Comparison of ENCODE assay signal across 16 mouse cellular contexts in the genomic region with DNA sequence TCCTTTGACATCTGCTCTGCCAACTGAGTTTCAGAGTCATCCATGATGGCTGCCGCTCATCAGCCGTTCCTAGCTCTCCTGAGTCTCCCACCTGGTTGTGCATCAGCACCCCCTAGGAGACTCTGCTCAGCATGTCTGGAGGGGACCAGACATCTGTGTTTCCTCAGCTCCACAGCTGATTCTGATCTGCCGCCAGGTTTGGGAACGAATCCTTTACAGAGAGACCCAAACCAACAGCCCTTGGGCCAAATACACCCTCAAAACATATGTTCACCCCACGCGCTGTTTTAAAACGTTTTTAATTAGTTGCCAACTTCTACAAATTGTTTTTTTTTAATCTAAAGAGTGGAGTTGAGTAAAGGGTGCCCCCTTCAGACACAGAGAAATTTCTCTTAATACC. TPM values are rescaled to one million over a fixed set of nuclear protein-coding genes. Genes with fewer than 3 reads are reported as not detected.
DNase-seq lines count a peak whose midpoint lies in the region; ATAC-seq and TF ChIP-seq lines count a peak whose summit lies in the region.
"Had no signal": no experiment of that assay in that cellular context is flagged by ENCODE, and none has a peak within 500 bp of the region (broad histone marks: within the 10 kb centered on the region; RNA-seq: fewer than 3 reads in every experiment).

No protein-coding gene starts in this region.

- no peak overlapping the region for H3K9ac ChIP-seq in forebrain, embryonic 13.5 days
- no peak overlapping the region for H3K9ac ChIP-seq in forebrain, embryonic 12.5 days
- no peak overlapping the region for H3K9ac ChIP-seq in hindbrain, embryonic 13.5 days
- H3K9ac ChIP-seq: heart, embryonic 12.5 days; limb, embryonic 15.5 days had no signal

- H3K4me3 ChIP-seq in forebrain, embryonic 13.5 days, result no peak overlapping the region
- no peak overlapping the region for H3K4me3 ChIP-seq in forebrain, embryonic 12.5 days (replicated peaks)
- H3K4me3 ChIP-seq in left cerebral cortex, adult 2 months, result no peak overlapping the region
- H3K4me3 ChIP-seq in hindbrain, embryonic 13.5 days, result no peak overlapping the region
- H3K4me3 ChIP-seq: heart, embryonic 12.5 days; hindbrain, embryonic 10.5 days; limb, embryonic 15.5 days had no signal

- H3K27me3 ChIP-seq in forebrain, embryonic 13.5 days, result no peaks in the 10 kb centered on the region
- no peaks in the 10 kb centered on the region for H3K27me3 ChIP-seq in forebrain, embryonic 12.5 days
- H3K27me3 ChIP-seq in hindbrain, embryonic 13.5 days, result no peaks in the 10 kb centered on the region
- H3K27me3 ChIP-seq: heart, embryonic 12.5 days; limb, embryonic 15.5 days had no signal

- peak; percentile 27 for TF ChIP-seq CTCF in left cerebral cortex, adult 2 months (IDR thresholded peaks at IDR 0.05)

- peak; percentile 57; the same call in 1 of the 2 replicates for ATAC-seq in forebrain, embryonic 13.5 days
- no peak for ATAC-seq in forebrain, embryonic 12.5 days (ENCODE audit: low FRiP score)
- ATAC-seq in granulocyte monocyte progenitor cell, adult 5-6 weeks (replicated peaks; ENCODE audit: poor library complexity, severe bottlenecking), result no peak
- no peak for ATAC-seq in hindbrain, embryonic 13.5 days (ENCODE audit: low FRiP score)
- ATAC-seq: intestine, postnatal 0 days had no signal

- DNase-seq in frontal cortex, postnatal 14 days (ENCODE audit: low spot score in 2 of 2), result peak; percentile 21 to 33
- DNase-seq in left cerebral cortex, adult 2 months (ENCODE audit: extremely low spot score in 1 of 2, low spot score in 2 of 2), result peak; percentile 14 to 39
- peak; percentile 44 to 45 for DNase-seq in right cerebral cortex, postnatal 36 days (ENCODE audit: low spot score in 2 of 2)
- no peak for DNase-seq in ovary, postnatal 10 days (ENCODE audit: low spot score)
- DNase-seq: cerebellum, adult 9-11 months; kidney, postnatal 36 days; lung, postnatal 10 days; thymus, adult 18-20 months had no signal

- H3K9me3 ChIP-seq in forebrain, embryonic 13.5 days (replicated peaks), result no peaks in the 10 kb centered on the region; the same call in 1 of the 2 replicates
- no peaks in the 10 kb centered on the region for H3K9me3 ChIP-seq in forebrain, embryonic 12.5 days
- peaks cover 3% of the 10 kb centered on the region; the same call in 1 of the 2 replicates for H3K9me3 ChIP-seq in hindbrain, embryonic 13.5 days
- H3K9me3 ChIP-seq: limb, embryonic 15.5 days had no signal

- H3K4me2 ChIP-seq in forebrain, embryonic 13.5 days, result no peak overlapping the region
- H3K4me2 ChIP-seq in forebrain, embryonic 12.5 days, result no peak overlapping the region
- H3K4me2 ChIP-seq in hindbrain, embryonic 13.5 days, result no peak overlapping the region
- H3K4me2 ChIP-seq: heart, embryonic 12.5 days; limb, embryonic 15.5 days had no signal

- H3K27ac ChIP-seq in forebrain, embryonic 13.5 days, result no peak overlapping the region
- H3K27ac ChIP-seq in forebrain, embryonic 12.5 days, result no peak overlapping the region
- H3K27ac ChIP-seq in left cerebral cortex, adult 2 months, result no peak overlapping the region
- H3K27ac ChIP-seq in hindbrain, embryonic 13.5 days, result no peak overlapping the region
- H3K27ac ChIP-seq: hindbrain, embryonic 10.5 days; limb, embryonic 15.5 days had no signal

- H3K4me1 ChIP-seq in forebrain, embryonic 13.5 days, result no peaks in the 10 kb centered on the region
- H3K4me1 ChIP-seq in forebrain, embryonic 12.5 days, result no peaks in the 10 kb centered on the region; the same call in 1 of the 2 replicates
- H3K4me1 ChIP-seq in hindbrain, embryonic 13.5 days (replicated peaks), result peaks cover 6% of the 10 kb centered on the region; the same call in 1 of the 2 replicates
- H3K4me1 ChIP-seq: heart, embryonic 12.5 days; limb, embryonic 15.5 days had no signal

- WGBS in forebrain, embryonic 13.5 days, result 78% methylated on average over 7 of the region's 7 CpGs
- WGBS in forebrain, embryonic 12.5 days, result 81% methylated on average over 7 of the region's 7 CpGs
- 77% methylated on average over 7 of the region's 7 CpGs for WGBS in hindbrain, embryonic 13.5 days

- intact Hi-C loops in left cerebral cortex, adult 2 months (cut with DNase I), result loop anchor here (2.0 kb wide), 1 partner anchor 30 kb away; no protein-coding TSS in a partner anchor

- H3K36me3 ChIP-seq in forebrain, embryonic 13.5 days (ENCODE audit: poor library complexity, severe bottlenecking), result no peaks in the 10 kb centered on the region
- no peaks in the 10 kb centered on the region for H3K36me3 ChIP-seq in forebrain, embryonic 12.5 days (replicated peaks)
- no peaks in the 10 kb centered on the region for H3K36me3 ChIP-seq in hindbrain, embryonic 13.5 days
- H3K36me3 ChIP-seq: heart, embryonic 12.5 days; hindbrain, embryonic 10.5 days; limb, embryonic 15.5 days had no signal

RNA-seq across cellular contexts. Expression of gene Pdzd2, which starts 31.2 kb away (rescaled TPM):
- polyA plus RNA-seq in forebrain, embryonic 13.5 days (2015; fragmentation: Nextera tagmentation; extraction: Ambion mirVana), result 3.9 and 5.5 TPM in 2 replicates
- polyA plus RNA-seq in forebrain, embryonic 12.5 days (2016; fragmentation: Nextera tagmentation; extraction: Ambion mirVana), result 4.9 and 7.3 TPM in 2 replicates
- total RNA-seq in left cerebral cortex, adult 2 months (2021), result 10 to 100 TPM; 86.1 to 93.1 TPM
- 0.13 and 0.28 TPM in 2 replicates for total RNA-seq in granulocyte monocyte progenitor cell, adult 5-6 weeks (2014; fragmentation: Nextera tagmentation)
- total RNA-seq in granulocyte monocyte progenitor cell, adult 5-6 weeks (2017), result 0.15 and 0.17 TPM in 2 replicates
- 9.3 and 12.3 TPM in 2 replicates for polyA plus RNA-seq in hindbrain, embryonic 13.5 days (2015; fragmentation: Nextera tagmentation; extraction: Ambion mirVana)

RNA-seq across cellular contexts. Expression of gene 6030458C11Rik, which starts 53.5 kb away (rescaled TPM):
- 36.6 and 36.8 TPM in 2 replicates for polyA plus RNA-seq in forebrain, embryonic 13.5 days (2015; fragmentation: Nextera tagmentation; extraction: Ambion mirVana)
- 34.9 and 38.3 TPM in 2 replicates for polyA plus RNA-seq in forebrain, embryonic 12.5 days (2016; fragmentation: Nextera tagmentation; extraction: Ambion mirVana)
- total RNA-seq in left cerebral cortex, adult 2 months (2021), result 10 to 100 TPM; 26.4 to 26.9 TPM
- total RNA-seq in granulocyte monocyte progenitor cell, adult 5-6 weeks (2014; fragmentation: Nextera tagmentation), result 26.5 and 29.3 TPM in 2 replicates
- 18.6 and 23.7 TPM in 2 replicates for total RNA-seq in granulocyte monocyte progenitor cell, adult 5-6 weeks (2017)
- 33.7 and 42.1 TPM in 2 replicates for polyA plus RNA-seq in hindbrain, embryonic 13.5 days (2015; fragmentation: Nextera tagmentation; extraction: Ambion mirVana)

RNA-seq across cellular contexts. Expression of gene Drosha, which starts 53.7 kb away (rescaled TPM):
- 50.9 and 55.3 TPM in 2 replicates for polyA plus RNA-seq in forebrain, embryonic 13.5 days (2015; fragmentation: Nextera tagmentation; extraction: Ambion mirVana)
- 73.9 and 81.9 TPM in 2 replicates for polyA plus RNA-seq in forebrain, embryonic 12.5 days (2016; fragmentation: Nextera tagmentation; extraction: Ambion mirVana)
- 10 to 100 TPM; 90.7 to 91.1 TPM for total RNA-seq in left cerebral cortex, adult 2 months (2021)
- 33.0 and 42.1 TPM in 2 replicates for total RNA-seq in granulocyte monocyte progenitor cell, adult 5-6 weeks (2014; fragmentation: Nextera tagmentation)
- total RNA-seq in granulocyte monocyte progenitor cell, adult 5-6 weeks (2017), result 12.1 and 23.5 TPM in 2 replicates
- polyA plus RNA-seq in hindbrain, embryonic 13.5 days (2015; fragmentation: Nextera tagmentation; extraction: Ambion mirVana), result 50.0 and 53.8 TPM in 2 replicates
